Mouse (Mus musculus) NIH3T3 (cell line): ENCODE results near the gene Ttpal.
A peak's percentile ranks its signal among the peaks of the same experiment; 100 is the strongest.
"Not testable (repeated sequence)": the region's sequence is repeated elsewhere in the genome, so short reads cannot be mapped to it uniquely, and the experiment has no call there.

Experiments used
- DNase-seq: peaks from one replicate; pipeline ENCODE4 v3.0.0-alpha.2; 2012; ENCODE audit warnings: low read depth

Ttpal gene

GRCm38 (mm10) chr2:163621401-163621800 is 19.3 kb downstream of the Ttpal start:
- not testable (repeated sequence) for DNase-seq

GRCm38 (mm10) chr2:163631223-163631622 is 29.1 kb downstream of the Ttpal start:
- no peak for DNase-seq

- no peak for DNase-seq
Measured at GRCm38 (mm10) chr2:163631715-163632114, 29.6 kb downstream of the Ttpal start.

- peak; percentile 42 for DNase-seq
Measured at GRCm38 (mm10) chr2:163634211-163634610, 32.1 kb downstream of the Ttpal start.

GRCm38 (mm10) chr2:163636057-163636456 is 33.9 kb downstream of the Ttpal start:
- DNase-seq, result no peak

GRCm38 (mm10) chr2:163637655-163638266 is 35.6 kb downstream of the Ttpal start:
- DNase-seq, result no peak

- DNase-seq, result peak; percentile 32
Measured at GRCm38 (mm10) chr2:163640493-163640892, 38.4 kb downstream of the Ttpal start.

- DNase-seq, result no peak
Measured at GRCm38 (mm10) chr2:163641681-163642080, 39.6 kb downstream of the Ttpal start.

- no peak for DNase-seq
Measured at GRCm38 (mm10) chr2:163642685-163643575, 40.8 kb downstream of the Ttpal start.

GRCm38 (mm10) chr2:163643576-163643971 is 41.5 kb downstream of the Ttpal start:
- no peak for DNase-seq

GRCm38 (mm10) chr2:163644047-163644446 is 41.9 kb downstream of the Ttpal start:
- peak; percentile 12 for DNase-seq

GRCm38 (mm10) chr2:163644575-163645385 is 42.7 kb downstream of the Ttpal start, which contains the start of gene Serinc3:
Gene Serinc3 (minus strand): TSS chr2:163645131.
- DNase-seq, result peak; percentile 99

GRCm38 (mm10) chr2:163645700-163646460 is 43.8 kb downstream of the Ttpal start:
- no peak for DNase-seq

- DNase-seq, result peak; percentile 53
Measured at GRCm38 (mm10) chr2:163646461-163647080, 44.5 kb downstream of the Ttpal start.

- not testable (repeated sequence) for DNase-seq
Measured at GRCm38 (mm10) chr2:163655699-163656098, 53.6 kb downstream of the Ttpal start.

- DNase-seq, result no peak
Measured at GRCm38 (mm10) chr2:163657486-163657885, 55.4 kb downstream of the Ttpal start.

GRCm38 (mm10) chr2:163657975-163658886 is 56.1 kb downstream of the Ttpal start, which contains the start of gene Pkig:
Gene Pkig (plus strand): TSS chr2:163658386.
- peak; percentile 93 for DNase-seq

- peak; percentile 84 for DNase-seq
Measured at GRCm38 (mm10) chr2:163658941-163659340, 56.8 kb downstream of the Ttpal start.

GRCm38 (mm10) chr2:163659431-163659830 is 57.3 kb downstream of the Ttpal start:
- DNase-seq, result no peak
